ENCODE assay signal across 8 mouse cellular contexts in genomic region chr1:89455421-89456091, GRCm38 (mm10). TPM values are rescaled to one million over a fixed set of nuclear protein-coding genes. Genes with fewer than 3 reads are reported as not detected.
DNase-seq lines count a peak whose midpoint lies in the region; ATAC-seq lines count a peak whose summit lies in the region.

No protein-coding gene starts in this region.

- DNase-seq in kidney, adult 9 months = no peak
- DNase-seq in limb, embryonic 10.5 days (ENCODE audit: low spot score) = peak; percentile 72
- DNase-seq in testis, postnatal 10 days (ENCODE audit: low spot score) = peak; percentile 65

- peak overlapping the region; percentile 83 for H3K4me3 ChIP-seq in kidney, embryonic 14.5 days (ENCODE audit: low read length)
- peak overlapping the region; percentile 77 for H3K4me3 ChIP-seq in brown adipose tissue, adult 24 weeks (ENCODE audit: insufficient read depth, low read depth, low read length)
- peak overlapping the region; percentile 84 for H3K4me3 ChIP-seq in forebrain, embryonic 16.5 days (replicated peaks; ENCODE audit: low read length)
- peak overlapping the region; percentile 93 for H3K4me3 ChIP-seq in hindbrain, embryonic 12.5 days
- peak overlapping the region; percentile 86 for H3K4me3 ChIP-seq in limb, embryonic 10.5 days
- H3K4me3 ChIP-seq in midbrain, embryonic 12.5 days = peak overlapping the region; percentile 92

- peak overlapping the region; percentile 89 for H3K9ac ChIP-seq in kidney, embryonic 14.5 days (ENCODE audit: low read depth, low read length)
- peak overlapping the region; percentile 79 for H3K9ac ChIP-seq in forebrain, embryonic 16.5 days (replicated peaks; ENCODE audit: low read depth, low read length)
- H3K9ac ChIP-seq in hindbrain, embryonic 12.5 days = peak overlapping the region; percentile 92
- peak overlapping the region; percentile 92 for H3K9ac ChIP-seq in midbrain, embryonic 12.5 days (replicated peaks)

- H3K36me3 ChIP-seq in kidney, embryonic 14.5 days (ENCODE audit: control insufficient read depth, insufficient read depth, low read length) = no peaks in the 10 kb centered on the region
- no peaks in the 10 kb centered on the region for H3K36me3 ChIP-seq in forebrain, embryonic 16.5 days (ENCODE audit: control insufficient read depth, insufficient read depth)
- H3K36me3 ChIP-seq in hindbrain, embryonic 12.5 days = peaks cover 5% of the 10 kb centered on the region
- peaks cover 18% of the 10 kb centered on the region for H3K36me3 ChIP-seq in limb, embryonic 10.5 days
- peaks cover 8% of the 10 kb centered on the region; the same call in 1 of the 2 replicates for H3K36me3 ChIP-seq in midbrain, embryonic 12.5 days

- H3K27me3 ChIP-seq in kidney, embryonic 14.5 days (ENCODE audit: control insufficient read depth, insufficient read depth, low read length) = no peaks in the 10 kb centered on the region
- H3K27me3 ChIP-seq in forebrain, embryonic 16.5 days (replicated peaks; ENCODE audit: control insufficient read depth, insufficient read depth, low read length) = no peaks in the 10 kb centered on the region
- H3K27me3 ChIP-seq in hindbrain, embryonic 12.5 days = no peaks in the 10 kb centered on the region
- no peaks in the 10 kb centered on the region for H3K27me3 ChIP-seq in limb, embryonic 10.5 days (ENCODE audit: low read depth, poor library complexity, severe bottlenecking)
- peaks cover 7% of the 10 kb centered on the region; the same call in 1 of the 2 replicates for H3K27me3 ChIP-seq in midbrain, embryonic 12.5 days

- 0 out of 2 replicates have a peak, but pooled peaks have one; percentile 12 for ATAC-seq in kidney, embryonic 14.5 days (ENCODE audit: low FRiP score, low TSS enrichment)
- no peak for ATAC-seq in forebrain, embryonic 16.5 days
- peak; percentile 7; the same call in 1 of the 2 replicates for ATAC-seq in hindbrain, embryonic 12.5 days (ENCODE audit: low FRiP score)
- 0 out of 2 replicates have a peak, but pooled peaks have one; percentile 10 for ATAC-seq in midbrain, embryonic 12.5 days (ENCODE audit: low FRiP score, low read depth)

- under 1% methylated on average over 50 of the region's 51 CpGs for WGBS in kidney, embryonic 14.5 days
- WGBS in forebrain, embryonic 16.5 days = under 1% methylated on average over 51 of the region's 51 CpGs
- WGBS in hindbrain, embryonic 12.5 days = under 1% methylated on average over 51 of the region's 51 CpGs
- under 1% methylated on average over 51 of the region's 51 CpGs for WGBS in limb, embryonic 10.5 days
- WGBS in midbrain, embryonic 12.5 days = under 1% methylated on average over 51 of the region's 51 CpGs

- peaks cover 15% of the 10 kb centered on the region; the same call in 1 of the 2 replicates for H3K4me1 ChIP-seq in kidney, embryonic 14.5 days (ENCODE audit: control insufficient read depth, insufficient read depth, low read length)
- peaks cover 13% of the 10 kb centered on the region; the same call in 1 of the 2 replicates for H3K4me1 ChIP-seq in brown adipose tissue, adult 24 weeks (ENCODE audit: control insufficient read depth, insufficient read depth, insufficient read length, low read length)
- H3K4me1 ChIP-seq in forebrain, embryonic 16.5 days (replicated peaks; ENCODE audit: control insufficient read depth, insufficient read depth, low read length) = peaks cover 21% of the 10 kb centered on the region
- peaks cover 28% of the 10 kb centered on the region for H3K4me1 ChIP-seq in hindbrain, embryonic 12.5 days
- peaks cover 38% of the 10 kb centered on the region for H3K4me1 ChIP-seq in limb, embryonic 10.5 days
- peaks cover 22% of the 10 kb centered on the region for H3K4me1 ChIP-seq in midbrain, embryonic 12.5 days

- peak overlapping the region; percentile 97 for H3K4me2 ChIP-seq in kidney, embryonic 14.5 days (replicated peaks; ENCODE audit: low read depth, low read length)
- peak overlapping the region; percentile 95 for H3K4me2 ChIP-seq in forebrain, embryonic 16.5 days (ENCODE audit: low read length)
- peak overlapping the region; percentile 82 for H3K4me2 ChIP-seq in hindbrain, embryonic 12.5 days (replicated peaks)
- H3K4me2 ChIP-seq in midbrain, embryonic 12.5 days (replicated peaks) = peak overlapping the region; percentile 93

- H3K9me3 ChIP-seq in kidney, embryonic 14.5 days (ENCODE audit: control insufficient read depth, low read length) = no peaks in the 10 kb centered on the region
- peaks cover 7% of the 10 kb centered on the region; the same call in 1 of the 2 replicates for H3K9me3 ChIP-seq in forebrain, embryonic 16.5 days (ENCODE audit: control insufficient read depth, low read length)
- H3K9me3 ChIP-seq in hindbrain, embryonic 12.5 days (replicated peaks) = peaks cover 5% of the 10 kb centered on the region; the same call in 1 of the 2 replicates
- 0 out of 2 replicates have a peak, but pooled peaks cover 4% of the 10 kb centered on the region for H3K9me3 ChIP-seq in limb, embryonic 10.5 days (replicated peaks)
- peaks cover 10% of the 10 kb centered on the region for H3K9me3 ChIP-seq in midbrain, embryonic 12.5 days

- H3K27ac ChIP-seq in kidney, embryonic 14.5 days (ENCODE audit: low read depth, low read length) = no peak overlapping the region
- H3K27ac ChIP-seq in brown adipose tissue, adult 24 weeks (replicated peaks; ENCODE audit: low read depth, low read length) = no peak overlapping the region
- H3K27ac ChIP-seq in forebrain, embryonic 16.5 days (ENCODE audit: low read length) = no peak overlapping the region
- H3K27ac ChIP-seq in hindbrain, embryonic 12.5 days = peak overlapping the region; percentile 80
- H3K27ac ChIP-seq in limb, embryonic 10.5 days = peak overlapping the region; percentile 97
- peak overlapping the region; percentile 93 for H3K27ac ChIP-seq in midbrain, embryonic 12.5 days (replicated peaks)

RNA-seq across cellular contexts. Expression of gene Agap1, which starts 0.9 kb away (rescaled TPM):
- polyA plus RNA-seq in kidney, embryonic 14.5 days (2014; fragmentation: Nextera tagmentation; extraction: Ambion mirVana) = 12.1 and 19.3 TPM in 2 replicates
- polyA plus RNA-seq in brown adipose tissue, adult 24 weeks (2012; ENCODE audit: insufficient read depth, insufficient read length, missing spikeins) = 4.9 and 8.4 TPM in 2 replicates
- 36.3 and 37.2 TPM in 2 replicates for polyA plus RNA-seq in forebrain, embryonic 16.5 days (2015; fragmentation: Nextera tagmentation; extraction: Ambion mirVana)
- 74.8 and 81.3 TPM in 2 replicates for polyA plus RNA-seq in hindbrain, embryonic 12.5 days (2016; fragmentation: Nextera tagmentation; extraction: Ambion mirVana)
- 12.2 and 14.0 TPM in 2 replicates for polyA plus RNA-seq in limb, embryonic 10.5 days (2016; fragmentation: Nextera tagmentation; extraction: Ambion mirVana)
- 61.9 and 91.4 TPM in 2 replicates for polyA plus RNA-seq in midbrain, embryonic 12.5 days (2016; fragmentation: Nextera tagmentation; extraction: Ambion mirVana)

Comparison
In these comparisons a context has a peak if more than half of its experiments do, and no peak if none do; other contexts are left out.
1. H3K27ac ChIP-seq: peak in hindbrain, embryonic 12.5 days (single experiment), limb, embryonic 10.5 days (single experiment) and midbrain, embryonic 12.5 days (single experiment); none in kidney, embryonic 14.5 days (single experiment), brown adipose tissue, adult 24 weeks (single experiment) and forebrain, embryonic 16.5 days (single experiment).
2. Peak in every context shown above with its lines, with median percentiles within 50 percentile points of each other: H3K4me2 ChIP-seq, H3K4me3 ChIP-seq and H3K9ac ChIP-seq.